Mouse (Mus musculus) neural tube, embryonic 14.5 days (tissue): ENCODE measurements around the gene Fstl3. TPM values are rescaled to one million over a fixed set of nuclear protein-coding genes. Genes with fewer than 3 reads are reported as not detected.
A peak's percentile ranks its signal among the peaks of the same experiment; 100 is the strongest.

Source experiments
- ATAC-seq: fragments of 200-750 bp; cut with Nextera tagmentation; 2 replicates; pipeline ENCODE4 v1.8.0; 2017; ENCODE audit warnings: low read depth, mild to moderate bottlenecking, moderate TSS enrichment, moderate library complexity
- H3K27ac ChIP-seq: fragments of 300-500 bp; sonication (generic); 2 replicates; pipeline ENCODE4 v1.5.1; 2014; ENCODE audit warnings: low read depth, mild to moderate bottlenecking, control low read depth, low read length, moderate library complexity, mixed read lengths
- H3K27me3 ChIP-seq: fragments of 300-500 bp; sonication (generic); 2 replicates; pipeline ENCODE4 v1.6.1; 2014; ENCODE audit warnings: low read length; ENCODE audit not compliant: control insufficient read depth, insufficient read depth
- H3K36me3 ChIP-seq: fragments of 300-500 bp; sonication (generic); 2 replicates; pipeline ENCODE4 v1.6.1; 2014; ENCODE audit warnings: low read length, mixed read lengths; ENCODE audit not compliant: control insufficient read depth, insufficient read depth
- H3K4me1 ChIP-seq: fragments of 300-500 bp; sonication (generic); 2 replicates; pipeline ENCODE4 v1.6.1; 2014; ENCODE audit warnings: low read length; ENCODE audit not compliant: control insufficient read depth, insufficient read depth
- H3K4me2 ChIP-seq: fragments of 300-500 bp; sonication (generic); 2 replicates; pipeline ENCODE4 v1.6.1; 2014; ENCODE audit warnings: mild to moderate bottlenecking, low read depth, low read length, control low read depth
- H3K4me3 ChIP-seq: fragments of 300-500 bp; sonication (generic); 2 replicates; pipeline ENCODE4 v1.5.1; 2014; ENCODE audit warnings: low read depth, low read length, control low read depth, mixed read lengths
- H3K9ac ChIP-seq: fragments of 300-500 bp; sonication (generic); replicated peaks from 2 replicates; pipeline ENCODE4 v1.6.1; 2014; ENCODE audit warnings: low read depth, mild to moderate bottlenecking, control low read depth, low read length, mixed read lengths
- H3K9me3 ChIP-seq: fragments of 300-500 bp; sonication (generic); 2 replicates; pipeline ENCODE4 v1.6.1; 2016; ENCODE audit warnings: low read length; ENCODE audit not compliant: control insufficient read depth
- WGBS: fragments of 180-500 bp; shearing (Covaris S2); extraction: QIAGEN DNeasy Blood & Tissue Kit; methylation state at CpG from one replicate; pipeline ENCODE4 v1.1.7; 2014; 5-methylcytosine and 5-hydroxymethylcytosine counted together
- polyA plus RNA-seq: library from polyadenylated mRNA; unstranded; fragments of >200 nt; fragmentation: Nextera tagmentation; extraction: Ambion mirVana; gene quantifications from 2 replicates; pipeline ENCODE4 v1.2.1, GENCODE M21; 2014

Gene Fstl3
- polyA plus RNA-seq, 1 experiment from 2014 or later: 1.7 TPM

DNA sequence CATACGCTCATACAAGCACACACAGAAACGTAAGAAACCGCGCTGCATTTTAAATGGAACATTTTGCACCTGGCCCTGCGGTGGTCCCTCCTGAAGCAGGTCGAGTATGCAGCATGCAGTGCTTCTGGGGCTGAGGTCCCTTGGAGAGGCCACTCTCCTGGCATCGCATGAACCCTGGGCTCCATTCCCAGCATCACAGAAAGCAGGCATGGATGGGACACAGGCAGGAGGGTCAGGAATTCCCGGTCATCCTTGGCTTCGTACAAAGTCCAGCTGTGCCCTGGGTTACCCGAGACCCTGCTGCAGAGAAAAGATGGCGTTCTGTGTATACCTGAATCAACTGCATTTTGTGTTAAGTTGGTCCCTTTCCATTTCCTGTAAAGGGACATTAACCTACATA lies 23.4 kb downstream of the Fstl3 start:
- H3K9ac ChIP-seq: no peak overlapping the region
- 83% methylated on average over 11 of the region's 11 CpGs for WGBS

DNA sequence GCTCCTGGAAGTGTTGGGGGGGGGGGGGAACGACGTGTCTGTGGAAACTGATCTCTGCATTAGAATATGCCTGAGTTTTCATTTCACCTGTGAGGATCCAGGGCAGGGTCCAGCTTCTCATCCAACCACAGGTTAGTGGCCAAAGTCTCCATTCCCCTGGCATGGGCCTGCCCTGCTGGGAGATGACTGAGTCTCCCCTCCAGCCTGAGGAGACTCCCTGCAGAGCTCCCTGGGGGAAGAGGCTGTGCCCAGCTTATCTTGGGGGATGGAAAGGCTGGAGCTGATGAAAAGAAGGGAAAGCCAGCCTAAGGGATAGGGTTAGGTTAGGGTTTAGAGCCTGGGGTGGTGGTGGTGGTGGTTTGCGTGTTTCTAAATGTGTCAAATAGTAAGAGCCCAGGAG lies 24.8 kb downstream of the Fstl3 start:
- Histone ChIP-seq H3K9ac (peak overlapping the region; percentile 26; the same call in 1 of the 2 replicates), H3K27me3 (no peaks in the 10 kb centered on the region), H3K4me1 (peaks cover 48% of the 10 kb centered on the region), H3K27ac (peak overlapping the region; percentile 92), H3K9me3 (no peaks in the 10 kb centered on the region), H3K4me3 (no peak overlapping the region), H3K4me2 (no peak overlapping the region), H3K36me3 (no peaks in the 10 kb centered on the region)
- ATAC-seq: no peak
- WGBS: 39% methylated on average over 3 of the region's 3 CpGs

More for the DNA sequence above, 23.4 kb downstream of the Fstl3 start:
- Histone ChIP-seq H3K4me2 (no peak overlapping the region), H3K36me3 (no peaks in the 10 kb centered on the region), H3K27ac (no peak overlapping the region), H3K9me3 (no peaks in the 10 kb centered on the region), H3K27me3 (no peaks in the 10 kb centered on the region), H3K4me3 (no peak overlapping the region), H3K4me1 (peaks cover 45% of the 10 kb centered on the region)
- no peak for ATAC-seq

DNA sequence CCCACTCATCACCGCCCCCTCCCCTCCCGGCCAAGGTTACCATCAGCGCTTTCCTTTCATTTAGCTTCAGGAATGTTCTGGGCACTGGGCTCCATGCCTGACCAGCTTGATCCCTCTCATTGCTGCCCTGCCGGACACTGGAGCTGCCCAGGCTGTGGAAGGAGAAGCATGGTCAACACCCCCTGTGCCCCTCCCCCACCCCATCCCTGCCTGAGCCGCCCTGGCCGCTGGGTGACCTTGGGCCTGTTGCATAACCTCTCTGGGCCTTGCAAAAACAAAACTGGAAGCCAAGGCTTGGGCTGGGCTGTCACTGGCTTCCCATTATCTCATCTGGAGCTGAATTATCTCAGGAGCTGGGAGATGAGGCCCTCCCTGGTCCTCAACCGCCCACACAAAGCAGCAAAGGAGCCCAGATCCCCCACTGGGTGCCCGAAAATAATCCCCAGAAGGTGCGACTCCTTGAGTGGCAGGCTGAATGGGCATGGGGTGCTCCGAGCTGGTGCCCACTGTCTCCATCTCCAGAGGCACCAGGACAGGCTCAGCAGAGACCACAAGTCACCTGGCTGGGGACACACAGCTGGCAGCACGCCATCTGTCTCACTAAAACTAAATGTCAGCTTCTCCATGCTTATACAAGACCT lies 25.4 kb downstream of the Fstl3 start:
- peaks cover 42% of the 10 kb centered on the region for H3K4me1 ChIP-seq

DNA sequence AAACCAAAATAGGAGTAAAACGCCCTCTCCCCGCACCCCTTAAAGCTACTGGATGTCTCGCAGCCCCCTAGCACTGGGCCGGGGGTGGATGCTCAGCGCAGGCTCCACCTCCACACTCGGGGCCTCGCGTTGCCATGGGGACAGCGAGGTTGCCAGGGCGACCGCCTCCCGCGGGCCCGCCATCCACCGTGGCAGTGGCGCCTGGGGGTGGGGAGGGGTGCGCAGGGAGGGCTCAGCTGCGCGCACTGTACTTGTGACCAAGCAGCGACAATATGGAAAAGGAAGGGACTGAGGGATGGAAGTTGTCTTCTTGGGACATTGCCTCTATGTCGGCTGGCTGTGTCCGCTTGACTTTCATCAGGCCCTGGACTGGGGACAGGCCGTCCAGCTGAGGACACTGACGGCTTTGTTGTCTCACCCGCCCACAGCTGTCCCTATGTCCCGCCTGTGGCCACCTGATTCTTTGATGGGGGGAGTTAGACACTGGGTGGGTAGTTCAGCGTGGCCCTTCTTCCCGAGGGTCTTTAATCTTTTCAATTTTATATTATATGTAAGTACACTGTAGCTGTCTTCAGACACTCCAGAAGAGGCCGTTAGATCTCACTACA lies 26.7 kb downstream of the Fstl3 start:
- Histone ChIP-seq H3K27me3 (no peaks in the 10 kb centered on the region), H3K9ac (peak overlapping the region; percentile 25; the same call in 1 of the 2 replicates), H3K4me2 (peak overlapping the region; percentile 49), H3K36me3 (peaks cover 7% of the 10 kb centered on the region), H3K4me3 (peak overlapping the region; percentile 17; the same call in 1 of the 2 replicates), H3K9me3 (no peaks in the 10 kb centered on the region), H3K4me1 (peaks cover 41% of the 10 kb centered on the region), H3K27ac (peak overlapping the region; percentile 92)
- WGBS: 2% methylated on average over 29 of the region's 29 CpGs
- peak; percentile 94 for ATAC-seq

More for the DNA sequence above, 25.4 kb downstream of the Fstl3 start:
- Histone ChIP-seq H3K9me3 (no peaks in the 10 kb centered on the region), H3K9ac (peak overlapping the region; percentile 26; the same call in 1 of the 2 replicates), H3K4me3 (no peak overlapping the region), H3K27me3 (no peaks in the 10 kb centered on the region), H3K27ac (peak overlapping the region; percentile 92), H3K36me3 (peaks cover 2% of the 10 kb centered on the region; the same call in 1 of the 2 replicates), H3K4me2 (no peak overlapping the region)
- no peak for ATAC-seq
- 29% methylated on average over 10 of the region's 11 CpGs for WGBS

DNA sequence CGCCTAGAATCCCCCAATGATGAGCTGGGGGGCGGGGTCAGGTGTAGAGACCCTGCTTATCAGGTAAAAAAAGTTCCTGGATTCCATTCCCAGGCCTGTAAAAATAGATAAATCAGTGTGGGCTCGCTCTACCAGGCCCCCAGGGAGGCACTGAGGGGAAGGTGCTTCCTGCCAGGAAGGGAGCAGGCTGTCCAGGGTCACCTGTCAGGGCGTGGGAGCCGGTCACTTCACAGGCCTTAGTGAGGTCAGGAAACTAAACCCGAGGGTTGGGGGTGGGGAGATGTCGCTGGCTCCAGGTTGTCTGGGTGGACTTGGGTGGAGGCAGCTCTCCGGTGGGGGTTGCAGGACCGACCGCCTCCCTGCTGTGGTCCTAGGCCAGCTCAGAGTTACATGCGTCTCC lies 28.6 kb downstream of the Fstl3 start:
- H3K36me3 ChIP-seq: peaks cover 20% of the 10 kb centered on the region
- 75% methylated on average over 11 of the region's 11 CpGs for WGBS
- H3K27ac ChIP-seq: no peak overlapping the region
- H3K4me1 ChIP-seq: peaks cover 41% of the 10 kb centered on the region
- H3K9ac ChIP-seq: no peak overlapping the region
- H3K27me3 ChIP-seq: no peaks in the 10 kb centered on the region
- no peaks in the 10 kb centered on the region for H3K9me3 ChIP-seq
- no peak overlapping the region for H3K4me2 ChIP-seq
- H3K4me3 ChIP-seq: no peak overlapping the region
- no peak for ATAC-seq

DNA sequence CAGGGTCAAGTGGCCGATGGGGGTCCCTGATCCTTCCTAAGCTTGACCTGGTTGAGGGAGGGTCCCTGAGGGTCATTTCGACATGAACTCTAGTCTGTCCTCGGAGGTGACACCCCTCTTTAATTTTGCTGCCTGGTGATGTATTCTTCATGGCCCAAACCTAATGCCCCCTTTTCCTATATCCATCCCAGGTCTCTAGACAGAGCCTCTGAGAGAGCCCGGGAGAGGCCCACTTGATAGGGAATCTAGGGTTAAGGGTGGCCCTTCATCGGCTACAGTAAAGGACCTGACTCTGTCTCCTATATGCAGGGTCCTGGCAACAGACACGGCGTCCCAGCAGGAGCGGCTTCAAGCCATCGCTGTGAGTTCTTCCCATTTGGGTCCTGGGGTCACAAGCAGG lies 29.3 kb downstream of the Fstl3 start:
- Histone ChIP-seq H3K9ac (no peak overlapping the region), H3K4me3 (no peak overlapping the region), H3K9me3 (no peaks in the 10 kb centered on the region), H3K4me1 (peaks cover 41% of the 10 kb centered on the region), H3K27me3 (no peaks in the 10 kb centered on the region), H3K4me2 (no peak overlapping the region), H3K36me3 (peaks cover 21% of the 10 kb centered on the region), H3K27ac (no peak overlapping the region)
- no peak for ATAC-seq
- 92% methylated on average over 9 of the region's 9 CpGs for WGBS

DNA sequence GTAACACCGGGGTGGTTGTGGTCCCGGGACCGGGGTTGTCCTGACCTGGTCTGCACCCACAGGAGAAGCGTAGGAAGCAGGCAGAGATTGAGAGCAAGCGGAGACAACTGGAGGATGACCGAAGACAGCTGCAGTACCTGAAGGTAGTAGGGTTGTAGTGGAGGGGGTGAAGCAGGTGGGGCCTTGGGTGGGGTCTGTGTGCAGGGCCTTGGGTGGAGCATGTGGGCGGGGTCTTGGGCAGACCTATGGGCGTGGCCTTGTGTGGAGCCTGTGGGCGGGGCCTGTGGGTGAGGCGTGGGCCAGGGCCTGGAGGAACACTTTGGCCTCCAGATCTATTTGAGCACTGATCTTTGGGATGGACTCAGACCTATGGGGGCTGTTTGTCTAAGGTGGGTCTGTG lies 29.9 kb downstream of the Fstl3 start:
- no peak overlapping the region for H3K9ac ChIP-seq
- H3K27me3 ChIP-seq: no peaks in the 10 kb centered on the region
- no peak overlapping the region for H3K4me3 ChIP-seq
- H3K9me3 ChIP-seq: no peaks in the 10 kb centered on the region
- H3K4me1 ChIP-seq: peaks cover 38% of the 10 kb centered on the region
- H3K4me2 ChIP-seq: no peak overlapping the region
- no peak for ATAC-seq
- no peak overlapping the region for H3K27ac ChIP-seq
- peaks cover 23% of the 10 kb centered on the region for H3K36me3 ChIP-seq
- 84% methylated on average over 10 of the region's 10 CpGs for WGBS

DNA sequence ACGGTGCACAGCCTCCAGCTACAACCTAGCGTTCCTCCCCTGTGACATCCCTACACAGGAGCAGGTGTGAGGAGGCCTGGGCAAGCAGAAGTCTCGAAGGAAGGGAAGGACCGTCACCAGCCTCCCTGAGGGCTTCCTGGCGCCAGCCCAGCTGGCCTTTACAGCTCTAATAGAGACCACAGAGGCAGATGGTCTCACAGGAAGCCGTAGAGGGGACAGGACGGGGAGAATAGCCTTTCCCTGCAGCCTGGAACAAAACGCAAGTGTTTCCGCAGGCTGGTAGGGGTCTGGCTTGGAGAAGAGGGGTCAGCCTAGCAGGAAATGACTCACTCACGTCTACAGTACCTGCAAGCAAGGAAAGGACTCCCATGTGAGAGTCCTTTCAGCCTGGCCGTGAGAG lies 30.8 kb downstream of the Fstl3 start:
- Histone ChIP-seq H3K9me3 (no peaks in the 10 kb centered on the region), H3K36me3 (peaks cover 24% of the 10 kb centered on the region), H3K4me2 (no peak overlapping the region), H3K9ac (no peak overlapping the region), H3K27me3 (no peaks in the 10 kb centered on the region), H3K4me1 (peaks cover 30% of the 10 kb centered on the region), H3K4me3 (no peak overlapping the region), H3K27ac (peak overlapping the region; percentile 17; the same call in 1 of the 2 replicates)
- no peak for ATAC-seq
- WGBS: 23% methylated on average over 11 of the region's 11 CpGs

DNA sequence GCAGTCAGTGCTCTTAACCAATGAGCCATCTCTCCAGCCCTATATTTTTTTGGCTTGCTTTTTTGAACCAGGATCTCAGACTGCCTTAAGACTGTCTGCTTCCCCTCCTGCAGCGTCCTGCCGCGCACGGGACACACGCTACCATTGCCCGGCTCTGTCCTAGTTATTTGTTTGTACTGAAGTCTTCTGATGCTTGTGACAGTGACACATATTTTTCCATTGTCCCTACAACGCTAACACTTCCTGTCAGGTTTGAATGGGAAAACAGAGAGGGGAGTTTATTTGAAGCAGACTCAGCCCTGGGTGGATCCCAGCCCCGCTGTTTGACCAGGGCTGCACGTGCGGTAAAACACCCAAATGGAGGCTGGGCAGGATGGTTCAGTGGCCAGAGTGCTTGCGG lies 31.7 kb downstream of the Fstl3 start:
- Histone ChIP-seq H3K4me3 (no peak overlapping the region), H3K4me2 (no peak overlapping the region), H3K27me3 (no peaks in the 10 kb centered on the region), H3K9me3 (no peaks in the 10 kb centered on the region), H3K36me3 (peaks cover 24% of the 10 kb centered on the region), H3K9ac (no peak overlapping the region), H3K27ac (no peak overlapping the region), H3K4me1 (peaks cover 21% of the 10 kb centered on the region)
- no peak for ATAC-seq
- 87% methylated on average over 11 of the region's 11 CpGs for WGBS
